Mouse (Mus musculus) embryonic facial prominence, embryonic 12.5 days (tissue): ENCODE measurements around the gene Fitm1. TPM values are rescaled to one million over a fixed set of nuclear protein-coding genes. Genes with fewer than 3 reads are reported as not detected.

Experiments
- polyA plus RNA-seq: library from polyadenylated mRNA; unstranded; fragments of >200 nt; fragmentation: Nextera tagmentation; extraction: Ambion mirVana; gene quantifications from 2 replicates; pipeline ENCODE4 v1.2.1, GENCODE M21; 2016

The Fitm1 gene
- polyA plus RNA-seq, 1 experiment from 2014 or later = 9.1 TPM

Other genes starting within 250 kb of the Fitm1 start
- 88.7 and 92.1 TPM in 2 replicates for gene Dhrs4, start 96.9 kb upstream of the Fitm1 start, polyA plus RNA-seq
- 6.2 TPM in 2 replicates for gene Carmil3, start 85.0 kb upstream of the Fitm1 start, polyA plus RNA-seq
- gene Cpne6, start 65.2 kb upstream of the Fitm1 start, polyA plus RNA-seq = 0.55 and 0.90 TPM in 2 replicates
- 0.11 TPM in 1 of 2 replicates, not detected in the other for gene Nrl, start 50.6 kb upstream of the Fitm1 start, polyA plus RNA-seq
- 35.2 and 36.1 TPM in 2 replicates for gene Pck2, start 35.4 kb upstream of the Fitm1 start, polyA plus RNA-seq
- 71.3 and 78.4 TPM in 2 replicates for gene Dcaf11, start 15.6 kb upstream of the Fitm1 start, polyA plus RNA-seq
- gene A730061H03Rik, start 15.2 kb upstream of the Fitm1 start, polyA plus RNA-seq = not detected in 2 replicates
- 131 and 143 TPM in 2 replicates for gene Psme1, start 2.5 kb downstream of the Fitm1 start, polyA plus RNA-seq
- gene Emc9, start 9.7 kb downstream of the Fitm1 start, polyA plus RNA-seq = 4.6 and 4.9 TPM in 2 replicates
- 247 and 255 TPM in 2 replicates for gene Psme2, start 15.5 kb downstream of the Fitm1 start, polyA plus RNA-seq
- 20.6 and 25.4 TPM in 2 replicates for gene Rnf31, start 16.1 kb downstream of the Fitm1 start, polyA plus RNA-seq
- gene Irf9, start 28.0 kb downstream of the Fitm1 start, polyA plus RNA-seq = 9.5 and 10.6 TPM in 2 replicates
- gene Rec8, start 42.4 kb downstream of the Fitm1 start, polyA plus RNA-seq = 7.8 and 8.2 TPM in 2 replicates
- 99.8 and 117 TPM in 2 replicates for gene Ipo4, start 60.3 kb downstream of the Fitm1 start, polyA plus RNA-seq
- gene Gm49378, start 62.3 kb downstream of the Fitm1 start, polyA plus RNA-seq = 0.87 and 3.0 TPM in 2 replicates
- 102 TPM in 2 replicates for gene Tm9sf1, start 68.2 kb downstream of the Fitm1 start, polyA plus RNA-seq
- 0.55 and 0.97 TPM in 2 replicates for gene Tssk4, start 74.6 kb downstream of the Fitm1 start, polyA plus RNA-seq
- 64.9 and 66.4 TPM in 2 replicates for gene Mdp1, start 84.9 kb downstream of the Fitm1 start, polyA plus RNA-seq
- gene Gmpr2, start 96.3 kb downstream of the Fitm1 start, polyA plus RNA-seq = 74.7 and 78.3 TPM in 2 replicates
- 585 and 596 TPM in 2 replicates for gene Nedd8, start 96.5 kb downstream of the Fitm1 start, polyA plus RNA-seq
- gene Tinf2, start 106.2 kb downstream of the Fitm1 start, polyA plus RNA-seq = 54.1 and 54.2 TPM in 2 replicates
- 1.6 and 1.7 TPM in 2 replicates for gene Tgm1, start 138.3 kb downstream of the Fitm1 start, polyA plus RNA-seq
- gene Rabggta, start 146.6 kb downstream of the Fitm1 start, polyA plus RNA-seq = 27.8 and 30.3 TPM in 2 replicates
- gene Dhrs1, start 170.1 kb downstream of the Fitm1 start, polyA plus RNA-seq = 81.5 and 86.7 TPM in 2 replicates
- 51.0 and 57.3 TPM in 2 replicates for gene Nop9, start 170.1 kb downstream of the Fitm1 start, polyA plus RNA-seq
- gene Cideb, start 182.8 kb downstream of the Fitm1 start, polyA plus RNA-seq = 0.19 and 0.50 TPM in 2 replicates
- gene Ltb4r2, start 185.8 kb downstream of the Fitm1 start, polyA plus RNA-seq = 0.55 and 0.60 TPM in 2 replicates
- gene Ltb4r1, start 190.3 kb downstream of the Fitm1 start, polyA plus RNA-seq = 0.48 and 0.60 TPM in 2 replicates
- 21.3 and 24.2 TPM in 2 replicates for gene Adcy4, start 208.5 kb downstream of the Fitm1 start, polyA plus RNA-seq
- 45.5 and 50.3 TPM in 2 replicates for gene Ripk3, start 213.2 kb downstream of the Fitm1 start, polyA plus RNA-seq
- gene Nfatc4, start 247.5 kb downstream of the Fitm1 start, polyA plus RNA-seq = 154 and 161 TPM in 2 replicates